In the genomic region with DNA sequence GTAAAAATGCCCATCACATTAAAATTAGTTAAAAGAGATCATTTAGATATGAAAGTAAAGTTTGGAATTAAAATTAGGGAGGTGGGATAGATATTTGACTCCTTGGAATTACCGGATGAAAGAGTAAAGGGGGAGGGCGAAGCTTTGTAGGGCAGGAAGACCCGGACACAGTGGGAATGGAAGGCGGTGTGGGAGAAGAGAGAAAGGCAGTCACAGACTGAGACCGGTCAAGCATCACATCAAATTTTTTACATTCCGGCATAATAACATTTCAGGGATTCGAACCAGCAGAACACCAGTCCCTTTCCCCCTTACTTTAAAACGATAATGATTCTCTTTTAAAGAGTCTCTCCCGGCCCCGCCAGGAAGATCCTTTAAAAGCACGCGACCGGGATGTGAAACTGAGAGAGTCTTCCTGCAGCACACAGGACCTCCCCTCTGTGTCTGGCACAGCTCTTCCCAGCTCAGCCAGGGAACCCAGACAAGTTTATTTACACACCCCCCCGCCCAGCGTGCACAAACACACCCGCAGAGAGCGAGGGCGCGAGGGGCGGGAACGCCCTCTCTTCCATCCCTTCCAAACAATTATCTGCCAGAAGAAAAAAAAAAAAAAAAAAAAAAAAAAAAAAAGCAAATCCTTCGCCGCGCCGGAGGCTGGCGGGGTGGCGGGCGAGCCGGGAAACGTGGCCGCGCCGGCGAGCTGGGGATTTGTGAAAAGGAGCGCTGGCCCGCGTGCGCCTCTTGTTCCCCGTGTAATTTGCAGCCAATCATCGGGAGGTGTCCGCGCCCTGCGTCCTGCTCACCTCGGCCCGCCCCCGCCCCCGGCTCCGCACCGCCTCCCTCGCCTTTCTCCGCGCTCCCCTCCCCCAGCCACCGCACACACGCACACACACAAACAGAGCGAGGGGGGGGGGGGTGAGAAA, we compare ENCODE assay signal across 9 mouse cellular contexts. TPM values are rescaled to one million over a fixed set of nuclear protein-coding genes. Genes with fewer than 3 reads are reported as not detected.
A peak's percentile ranks its signal among the peaks of the same experiment; 100 is the strongest.
DNase-seq lines count a peak whose midpoint lies in the region; ATAC-seq and TF ChIP-seq lines count a peak whose summit lies in the region.
"Had no signal": no experiment of that assay in that cellular context is flagged by ENCODE, and none has a peak within 500 bp of the region (broad histone marks: within the 10 kb centered on the region; RNA-seq: fewer than 3 reads in every experiment).

No protein-coding gene starts in this region.

- peak overlapping the region; percentile 68 for H3K9ac ChIP-seq in hindbrain, embryonic 16.5 days (ENCODE audit: low read depth, low read length)

- no peaks in the 10 kb centered on the region for H3K9me3 ChIP-seq in hindbrain, embryonic 16.5 days (ENCODE audit: control insufficient read depth, low read length)

- H3K36me3 ChIP-seq in hindbrain, embryonic 16.5 days (ENCODE audit: control insufficient read depth, insufficient read depth, low read length): no peaks in the 10 kb centered on the region

- no peak for TF ChIP-seq CTCF in left cerebral cortex, adult 2 months (IDR thresholded peaks at IDR 0.05)

- peak overlapping the region; percentile 67 for H3K4me3 ChIP-seq in hindbrain, embryonic 16.5 days (ENCODE audit: low read length)
- peak overlapping the region; percentile 75 for H3K4me3 ChIP-seq in left cerebral cortex, adult 2 months

- DNase-seq in adrenal gland, adult 2 months: peak; percentile 85
- peak; percentile 47 to 73 for DNase-seq in cerebellum, postnatal 4 days (ENCODE audit: low spot score in 2 of 2)
- peak; percentile 49 for DNase-seq in gastrocnemius, postnatal 10 days
- peak; percentile 60 to 66 for DNase-seq in left cerebral cortex, adult 2 months (ENCODE audit: extremely low spot score in 1 of 2, low spot score in 2 of 2)
- DNase-seq in lung, postnatal 36 days: peak; percentile 81
- peak; percentile 61 for DNase-seq in right cerebral cortex, adult 18-20 months

- ATAC-seq in hindbrain, embryonic 16.5 days: peak; percentile 86
- no peak for ATAC-seq in activated CD4-positive, CD25-positive, alpha-beta regulatory T cell, adult 4 months

- H3K4me1 ChIP-seq in hindbrain, embryonic 16.5 days (ENCODE audit: control insufficient read depth, insufficient read depth, low read depth, low read length): no peaks in the 10 kb centered on the region

- intact Hi-C loops in left cerebral cortex, adult 2 months (cut with DNase I): loop anchor here (1.0 to 10.0 kb wide), 7 partner anchors 29 to 1199 kb away; partner anchors contain the start of gene Ube2d3

- H3K27me3 ChIP-seq in hindbrain, embryonic 16.5 days (replicated peaks; ENCODE audit: control insufficient read depth, insufficient read depth, low read length): no peaks in the 10 kb centered on the region

- peak overlapping the region; percentile 86 for H3K27ac ChIP-seq in hindbrain, embryonic 16.5 days (ENCODE audit: low read depth, low read length)
- peak overlapping the region; percentile 78 for H3K27ac ChIP-seq in left cerebral cortex, adult 2 months
- H3K27ac ChIP-seq: macrophage had no signal

- H3K4me2 ChIP-seq in hindbrain, embryonic 16.5 days (ENCODE audit: low read length): peak overlapping the region; percentile 86

- WGBS in hindbrain, embryonic 16.5 days: under 1% methylated on average over 45 of the region's 55 CpGs

RNA-seq across cellular contexts. Expression of gene Cxxc4, which starts 0.5 kb away (rescaled TPM):
- total RNA-seq in adrenal gland, adult 2 months (2021): 1 to 10 TPM; 5.4 to 7.4 TPM
- 2.7 and 3.0 TPM in 2 replicates for polyA plus RNA-seq in adrenal gland, adult 2 months (2012; rRNA removed)
- total RNA-seq in gastrocnemius, postnatal 10 days (2021): 1 to 10 TPM in 1 of 2 experiments, under 1 TPM in 1; 0.82 to 1.3 TPM
- polyA plus RNA-seq in hindbrain, embryonic 16.5 days (2015; fragmentation: Nextera tagmentation; extraction: Ambion mirVana): 20.6 and 29.1 TPM in 2 replicates
- total RNA-seq in left cerebral cortex, adult 2 months (2021): 10 to 100 TPM; 22.6 to 24.5 TPM
- under 1 TPM in 1 of 2 experiments, not detected in 1; 0.19 TPM for polyA plus RNA-seq in activated CD4-positive, CD25-positive, alpha-beta regulatory T cell, adult 4 months (2017; shearing (Covaris generic))
- polyA plus RNA-seq: macrophage had no signal
